Comparison of ENCODE assay signal across 27 mouse cellular contexts in the genomic region with DNA sequence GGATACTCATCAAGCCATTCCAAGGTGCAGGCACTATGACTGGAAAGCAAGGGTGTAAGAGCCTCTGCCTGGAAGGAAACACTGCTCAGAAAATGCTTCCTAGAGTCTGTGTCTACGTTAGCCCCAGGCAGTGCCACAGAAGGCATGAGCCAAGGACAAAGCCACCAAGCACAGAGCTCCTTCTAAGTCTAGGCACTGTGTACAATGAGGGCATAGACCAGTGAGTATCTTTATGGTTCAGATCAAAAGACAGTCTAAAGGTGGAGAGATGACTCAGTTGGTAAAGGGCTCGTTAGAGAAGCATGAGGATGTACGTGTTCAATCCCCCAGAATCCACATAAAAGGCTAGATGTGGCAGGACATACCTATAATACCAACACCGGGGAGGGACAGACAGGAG. TPM values are rescaled to one million over a fixed set of nuclear protein-coding genes. Genes with fewer than 3 reads are reported as not detected.
DNase-seq lines count a peak whose midpoint lies in the region; ATAC-seq and TF ChIP-seq lines count a peak whose summit lies in the region.
"Had no signal": no experiment of that assay in that cellular context is flagged by ENCODE, and none has a peak within 500 bp of the region (broad histone marks: within the 10 kb centered on the region; RNA-seq: fewer than 3 reads in every experiment).

No protein-coding gene starts in this region.

- peaks cover 78% of the 10 kb centered on the region for H3K36me3 ChIP-seq in erythroblast, embryonic 14.5 days (ENCODE audit: control insufficient read depth)
- peaks cover 32% of the 10 kb centered on the region for H3K36me3 ChIP-seq in liver, embryonic 12.5 days
- peaks cover 17% of the 10 kb centered on the region for H3K36me3 ChIP-seq in liver, postnatal 0 days (replicated peaks; ENCODE audit: insufficient read depth, low read length)
- H3K36me3 ChIP-seq in liver, embryonic 15.5 days (replicated peaks): peaks cover 17% of the 10 kb centered on the region; the same call in 1 of the 2 replicates
- 0 out of 2 replicates have a peak, but pooled peaks cover 3% of the 10 kb centered on the region for H3K36me3 ChIP-seq in midbrain, postnatal 0 days (ENCODE audit: insufficient read depth, low read length)
- H3K36me3 ChIP-seq: heart, embryonic 10.5 days; heart, embryonic 15.5 days; limb, embryonic 12.5 days; neural tube, embryonic 15.5 days had no signal

- H3K27ac ChIP-seq in liver, embryonic 12.5 days: peak overlapping the region; percentile 98
- H3K27ac ChIP-seq in liver, postnatal 0 days (ENCODE audit: low read depth): no peak overlapping the region
- H3K27ac ChIP-seq in liver, embryonic 15.5 days (replicated peaks): peak overlapping the region; percentile 99
- H3K27ac ChIP-seq in midbrain, postnatal 0 days (ENCODE audit: low read depth, low read length): no peak overlapping the region
- H3K27ac ChIP-seq: forebrain, embryonic 13.5 days; heart, embryonic 10.5 days; heart, embryonic 15.5 days; limb, embryonic 12.5 days; neural tube, embryonic 15.5 days; stomach, postnatal 0 days had no signal

- DNase-seq in liver, postnatal 0 days: no peak
- DNase-seq in lung, postnatal 25 days (ENCODE audit: low spot score): no peak
- no peak for DNase-seq in midbrain, postnatal 0 days (ENCODE audit: low spot score)
- DNase-seq: adrenal gland, postnatal 10 days; cerebellum, adult 11 months; cerebellum, postnatal 14 days; gastrocnemius, postnatal 14 days; kidney, adult 18-20 months; kidney, postnatal 36 days; layer of hippocampus, adult 9-11 months; lung, adult 2 months; lung, postnatal 10 days; midbrain, embryonic 14.5 days; thymus, adult 18-20 months; thymus, postnatal 25 days had no signal

- ATAC-seq in erythroblast, adult 5-6 weeks (replicated peaks; ENCODE audit: low FRiP score, poor library complexity, severe bottlenecking): no peak
- ATAC-seq in liver, embryonic 12.5 days: no peak
- no peak for ATAC-seq in liver, postnatal 0 days
- ATAC-seq in liver, embryonic 15.5 days (ENCODE audit: insufficient read depth): no peak
- ATAC-seq in midbrain, postnatal 0 days (ENCODE audit: low FRiP score): no peak
- ATAC-seq: forebrain, embryonic 13.5 days; Patski had no signal

- no peaks in the 10 kb centered on the region for H3K9me3 ChIP-seq in erythroblast, embryonic 14.5 days (ENCODE audit: control insufficient read depth, low read length)
- H3K9me3 ChIP-seq in liver, embryonic 12.5 days (replicated peaks): no peaks in the 10 kb centered on the region
- H3K9me3 ChIP-seq in liver, postnatal 0 days (ENCODE audit: low read length): no peaks in the 10 kb centered on the region
- no peaks in the 10 kb centered on the region for H3K9me3 ChIP-seq in liver, embryonic 15.5 days (replicated peaks)
- no peaks in the 10 kb centered on the region for H3K9me3 ChIP-seq in midbrain, postnatal 0 days (ENCODE audit: low read length)
- H3K9me3 ChIP-seq: forebrain, embryonic 13.5 days; heart, embryonic 10.5 days; heart, embryonic 15.5 days; limb, embryonic 12.5 days; neural tube, embryonic 15.5 days had no signal

- TF ChIP-seq EP300 in liver, postnatal 0 days (IDR thresholded peaks at IDR 0.05; ENCODE audit: low read depth): no peak

- peak overlapping the region; percentile 74 for H3K9ac ChIP-seq in liver, embryonic 12.5 days
- no peak overlapping the region for H3K9ac ChIP-seq in liver, postnatal 0 days (replicated peaks)
- peak overlapping the region; percentile 86; the same call in 1 of the 2 replicates for H3K9ac ChIP-seq in liver, embryonic 15.5 days
- H3K9ac ChIP-seq in midbrain, postnatal 0 days (replicated peaks; ENCODE audit: low read length, poor library complexity, severe bottlenecking): no peak overlapping the region
- H3K9ac ChIP-seq: forebrain, embryonic 13.5 days; heart, embryonic 15.5 days; limb, embryonic 12.5 days; neural tube, embryonic 15.5 days had no signal

- TF ChIP-seq CTCF in liver, postnatal 0 days (IDR thresholded peaks at IDR 0.05; ENCODE audit: low read depth): no peak
- TF ChIP-seq CTCF in midbrain, postnatal 0 days (IDR thresholded peaks at IDR 0.05): no peak

- H3K4me2 ChIP-seq in liver, embryonic 12.5 days: peak overlapping the region; percentile 100
- H3K4me2 ChIP-seq in liver, postnatal 0 days (ENCODE audit: low read depth, low read length): no peak overlapping the region
- peak overlapping the region; percentile 100 for H3K4me2 ChIP-seq in liver, embryonic 15.5 days
- H3K4me2 ChIP-seq in midbrain, postnatal 0 days (ENCODE audit: low read depth, low read length, poor library complexity, severe bottlenecking): no peak overlapping the region
- H3K4me2 ChIP-seq: forebrain, embryonic 13.5 days; heart, embryonic 15.5 days; limb, embryonic 12.5 days; neural tube, embryonic 15.5 days had no signal

- 72% methylated on average over 4 of the region's 4 CpGs for WGBS in liver, embryonic 12.5 days (ENCODE audit: insufficient replicate concordance)
- WGBS in liver, postnatal 0 days (ENCODE audit: insufficient replicate concordance): 76% methylated on average over 4 of the region's 4 CpGs
- 75% methylated on average over 4 of the region's 4 CpGs for WGBS in liver, embryonic 15.5 days (ENCODE audit: insufficient replicate concordance)
- WGBS in midbrain, postnatal 0 days: 75% methylated on average over 4 of the region's 4 CpGs

- H3K4me1 ChIP-seq in erythroblast, embryonic 14.5 days (ENCODE audit: control insufficient read depth): peaks cover 100% of the 10 kb centered on the region
- H3K4me1 ChIP-seq in liver, embryonic 12.5 days: peaks cover 97% of the 10 kb centered on the region
- H3K4me1 ChIP-seq in liver, postnatal 0 days (ENCODE audit: insufficient read depth): peaks cover 90% of the 10 kb centered on the region
- peaks cover 100% of the 10 kb centered on the region for H3K4me1 ChIP-seq in liver, embryonic 15.5 days (replicated peaks)
- H3K4me1 ChIP-seq in midbrain, postnatal 0 days (ENCODE audit: insufficient read depth, low read length): peaks cover 29% of the 10 kb centered on the region

- H3K4me3 ChIP-seq in erythroblast, embryonic 14.5 days (replicated peaks): peak overlapping the region; percentile 78
- no peak overlapping the region for H3K4me3 ChIP-seq in liver, embryonic 12.5 days
- no peak overlapping the region for H3K4me3 ChIP-seq in liver, postnatal 0 days (ENCODE audit: low read depth, low read length)
- no peak overlapping the region for H3K4me3 ChIP-seq in liver, embryonic 15.5 days (replicated peaks)
- H3K4me3 ChIP-seq in midbrain, postnatal 0 days (ENCODE audit: low read depth, low read length): no peak overlapping the region
- H3K4me3 ChIP-seq: forebrain, embryonic 13.5 days; heart, embryonic 10.5 days; heart, embryonic 15.5 days; limb, embryonic 12.5 days; neural tube, embryonic 15.5 days had no signal

- no peaks in the 10 kb centered on the region for H3K27me3 ChIP-seq in erythroblast, embryonic 14.5 days (ENCODE audit: control insufficient read depth)
- H3K27me3 ChIP-seq in liver, embryonic 12.5 days (replicated peaks): no peaks in the 10 kb centered on the region
- H3K27me3 ChIP-seq in liver, postnatal 0 days (ENCODE audit: insufficient read depth, low read length): no peaks in the 10 kb centered on the region
- 0 out of 2 replicates have a peak, but pooled peaks cover 2% of the 10 kb centered on the region for H3K27me3 ChIP-seq in liver, embryonic 15.5 days
- no peaks in the 10 kb centered on the region for H3K27me3 ChIP-seq in midbrain, postnatal 0 days (ENCODE audit: insufficient read depth, low read length)
- H3K27me3 ChIP-seq: forebrain, embryonic 13.5 days; neural tube, embryonic 15.5 days; Patski had no signal

RNA-seq across cellular contexts. Expression of a gene that starts 4.3 kb away (rescaled TPM):
- polyA plus RNA-seq in erythroblast, embryonic 14.5 days (2012): 0.44 and 0.61 TPM in 2 replicates
- 2.3 TPM in 2 replicates for total RNA-seq in erythroblast, adult 5-6 weeks (2015; ENCODE audit: low replicate concordance)
- total RNA-seq in erythroblast, adult 5-6 weeks (2017; ENCODE audit: low replicate concordance): 0.98 and 1.6 TPM in 2 replicates
- 11.1 and 11.9 TPM in 2 replicates for polyA plus RNA-seq in liver, embryonic 12.5 days (2016; fragmentation: Nextera tagmentation; extraction: Ambion mirVana)
- 2.0 and 4.2 TPM in 2 replicates for polyA plus RNA-seq in liver, postnatal 0 days (2015; fragmentation: Nextera tagmentation; extraction: Ambion mirVana)
- 6.6 and 7.9 TPM in 2 replicates for polyA plus RNA-seq in liver, embryonic 15.5 days (2015; fragmentation: Nextera tagmentation; extraction: Ambion mirVana)
- total RNA-seq in midbrain, postnatal 0 days (2014; rRNA removed): 146 and 168 TPM in 2 replicates
- polyA plus RNA-seq in midbrain, postnatal 0 days (2015; fragmentation: Nextera tagmentation; extraction: Ambion mirVana): 27.4 and 27.6 TPM in 2 replicates

RNA-seq across cellular contexts. Expression of a gene that starts 8.2 kb away (rescaled TPM):
- polyA plus RNA-seq in erythroblast, embryonic 14.5 days (2012): 0.36 and 0.47 TPM in 2 replicates
- total RNA-seq in erythroblast, adult 5-6 weeks (2015; ENCODE audit: low replicate concordance): not detected in 2 replicates
- not detected in 2 replicates for total RNA-seq in erythroblast, adult 5-6 weeks (2017; ENCODE audit: low replicate concordance)
- polyA plus RNA-seq in liver, embryonic 12.5 days (2016; fragmentation: Nextera tagmentation; extraction: Ambion mirVana): 2.1 and 2.7 TPM in 2 replicates
- polyA plus RNA-seq in liver, postnatal 0 days (2015; fragmentation: Nextera tagmentation; extraction: Ambion mirVana): 0.37 and 0.45 TPM in 2 replicates
- polyA plus RNA-seq in liver, embryonic 15.5 days (2015; fragmentation: Nextera tagmentation; extraction: Ambion mirVana): 1.1 and 1.2 TPM in 2 replicates
- 19.4 and 23.6 TPM in 2 replicates for total RNA-seq in midbrain, postnatal 0 days (2014; rRNA removed)
- 4.0 and 4.3 TPM in 2 replicates for polyA plus RNA-seq in midbrain, postnatal 0 days (2015; fragmentation: Nextera tagmentation; extraction: Ambion mirVana)
- total RNA-seq: granulocyte monocyte progenitor cell, adult 5-6 weeks had no signal

RNA-seq across cellular contexts. Expression of a gene that starts 19.6 kb away (rescaled TPM):
- 5.8 and 7.7 TPM in 2 replicates for polyA plus RNA-seq in erythroblast, embryonic 14.5 days (2012)
- total RNA-seq in erythroblast, adult 5-6 weeks (2015; ENCODE audit: low replicate concordance): 5.6 and 10.9 TPM in 2 replicates
- 6.0 and 6.8 TPM in 2 replicates for total RNA-seq in erythroblast, adult 5-6 weeks (2017; ENCODE audit: low replicate concordance)
- 12.3 and 12.6 TPM in 2 replicates for polyA plus RNA-seq in liver, embryonic 12.5 days (2016; fragmentation: Nextera tagmentation; extraction: Ambion mirVana)
- polyA plus RNA-seq in liver, postnatal 0 days (2015; fragmentation: Nextera tagmentation; extraction: Ambion mirVana): 6.7 and 7.4 TPM in 2 replicates
- 8.2 and 9.6 TPM in 2 replicates for polyA plus RNA-seq in liver, embryonic 15.5 days (2015; fragmentation: Nextera tagmentation; extraction: Ambion mirVana)
- 17.4 and 17.9 TPM in 2 replicates for total RNA-seq in midbrain, postnatal 0 days (2014; rRNA removed)
- polyA plus RNA-seq in midbrain, postnatal 0 days (2015; fragmentation: Nextera tagmentation; extraction: Ambion mirVana): 9.0 and 11.1 TPM in 2 replicates

RNA-seq across cellular contexts. Expression of a gene that starts 31.6 kb away (rescaled TPM):
- 65.8 and 80.2 TPM in 2 replicates for polyA plus RNA-seq in erythroblast, embryonic 14.5 days (2012)
- 160 and 166 TPM in 2 replicates for total RNA-seq in erythroblast, adult 5-6 weeks (2015; ENCODE audit: low replicate concordance)
- 53.8 and 97.7 TPM in 2 replicates for total RNA-seq in erythroblast, adult 5-6 weeks (2017; ENCODE audit: low replicate concordance)
- polyA plus RNA-seq in liver, embryonic 12.5 days (2016; fragmentation: Nextera tagmentation; extraction: Ambion mirVana): 371 and 388 TPM in 2 replicates
- polyA plus RNA-seq in liver, postnatal 0 days (2015; fragmentation: Nextera tagmentation; extraction: Ambion mirVana): 422 and 445 TPM in 2 replicates
- polyA plus RNA-seq in liver, embryonic 15.5 days (2015; fragmentation: Nextera tagmentation; extraction: Ambion mirVana): 362 and 405 TPM in 2 replicates
- 730 and 771 TPM in 2 replicates for total RNA-seq in midbrain, postnatal 0 days (2014; rRNA removed)
- 2,426 and 2,595 TPM in 2 replicates for polyA plus RNA-seq in midbrain, postnatal 0 days (2015; fragmentation: Nextera tagmentation; extraction: Ambion mirVana)

RNA-seq across cellular contexts. Expression of a gene that starts 37.5 kb away (rescaled TPM):
- 7.0 and 9.1 TPM in 2 replicates for polyA plus RNA-seq in erythroblast, embryonic 14.5 days (2012)
- 3.3 and 12.5 TPM in 2 replicates for total RNA-seq in erythroblast, adult 5-6 weeks (2015; ENCODE audit: low replicate concordance)
- 11.0 and 15.1 TPM in 2 replicates for total RNA-seq in erythroblast, adult 5-6 weeks (2017; ENCODE audit: low replicate concordance)
- 20.9 and 22.7 TPM in 2 replicates for polyA plus RNA-seq in liver, embryonic 12.5 days (2016; fragmentation: Nextera tagmentation; extraction: Ambion mirVana)
- 18.5 and 20.0 TPM in 2 replicates for polyA plus RNA-seq in liver, postnatal 0 days (2015; fragmentation: Nextera tagmentation; extraction: Ambion mirVana)
- 21.4 and 23.6 TPM in 2 replicates for polyA plus RNA-seq in liver, embryonic 15.5 days (2015; fragmentation: Nextera tagmentation; extraction: Ambion mirVana)
- 40.2 and 58.6 TPM in 2 replicates for total RNA-seq in midbrain, postnatal 0 days (2014; rRNA removed)
- 34.0 and 41.4 TPM in 2 replicates for polyA plus RNA-seq in midbrain, postnatal 0 days (2015; fragmentation: Nextera tagmentation; extraction: Ambion mirVana)

Comparison
In these comparisons a context has a peak if more than half of its experiments do, and no peak if none do; other contexts are left out.
1. H3K27ac ChIP-seq: peak in liver, embryonic 12.5 days (single experiment) and liver, embryonic 15.5 days (single experiment); none in liver, postnatal 0 days (single experiment) and midbrain, postnatal 0 days (single experiment).
2. H3K4me2 ChIP-seq: peak in liver, embryonic 12.5 days (single experiment) and liver, embryonic 15.5 days (single experiment); none in liver, postnatal 0 days (single experiment) and midbrain, postnatal 0 days (single experiment).
3. H3K9ac ChIP-seq: peak in liver, embryonic 12.5 days (single experiment) and liver, embryonic 15.5 days (single experiment); none in liver, postnatal 0 days (single experiment) and midbrain, postnatal 0 days (single experiment).